Mouse (Mus musculus): ENCODE data around the gene Sfxn5. TPM values are rescaled to one million over a fixed set of nuclear protein-coding genes. Genes with fewer than 3 reads are reported as not detected.

Gene Sfxn5
- polyA plus RNA-seq, 1 experiment: 17.5 TPM

DNA sequence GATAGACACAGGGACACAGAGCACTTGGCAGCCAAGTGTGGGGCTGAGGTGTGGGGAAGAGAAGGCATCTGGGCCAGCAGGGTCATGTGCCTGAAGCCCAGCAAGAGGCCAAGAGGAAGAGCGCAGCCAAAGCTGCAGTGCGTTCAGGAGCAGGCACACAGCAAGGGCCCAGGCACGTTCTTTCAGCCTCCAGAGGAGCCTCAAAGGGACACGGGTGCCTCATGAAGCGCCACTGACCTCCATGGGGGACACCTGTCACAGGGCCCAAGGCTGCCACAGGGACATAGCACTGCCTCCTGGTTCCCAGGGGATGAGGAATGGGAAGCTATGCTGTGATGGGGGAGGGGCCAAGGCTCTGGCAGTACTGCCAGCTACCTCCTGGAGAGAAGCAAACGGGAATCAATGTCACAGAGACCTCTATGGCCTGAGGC is 82.4 kb downstream of the Sfxn5 start:
- no peak for TF ChIP-seq CTCF (IDR thresholded peaks at IDR 0.05; ENCODE audit: borderline replicate concordance, extremely low read depth, insufficient read depth, insufficient read length)
- no peak for TF ChIP-seq POLR2A (IDR thresholded peaks at IDR 0.05; ENCODE audit: borderline replicate concordance, extremely low read depth, insufficient read depth, insufficient read length, poor library complexity, severe bottlenecking)
- DNase-seq (ENCODE audit: low read depth): no peak

DNA sequence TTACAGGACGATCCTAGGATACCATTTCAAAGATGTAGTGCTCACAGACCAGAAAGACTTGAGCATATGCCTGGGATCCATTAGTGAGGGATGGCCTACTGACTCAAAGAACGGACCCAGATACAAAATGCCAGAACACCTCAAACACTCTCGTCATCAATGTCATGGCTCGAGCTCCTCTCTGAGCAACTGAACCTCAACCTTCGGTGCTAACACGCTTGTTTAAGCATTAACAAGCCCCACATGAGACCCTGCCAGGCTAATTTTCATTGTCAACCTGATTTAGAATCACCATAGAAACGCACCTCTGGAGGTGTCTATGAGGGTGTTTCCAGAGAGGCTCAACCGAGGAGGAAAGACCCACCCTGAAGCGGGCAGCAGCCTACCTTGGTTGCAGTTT is 83.4 kb downstream of the Sfxn5 start:
- no peak for DNase-seq (ENCODE audit: low read depth)
- TF ChIP-seq CTCF (IDR thresholded peaks at IDR 0.05; ENCODE audit: borderline replicate concordance, extremely low read depth, insufficient read depth, insufficient read length) (no peak), POLR2A (IDR thresholded peaks at IDR 0.05; ENCODE audit: borderline replicate concordance, extremely low read depth, insufficient read depth, insufficient read length, poor library complexity, severe bottlenecking) (no peak)

DNA sequence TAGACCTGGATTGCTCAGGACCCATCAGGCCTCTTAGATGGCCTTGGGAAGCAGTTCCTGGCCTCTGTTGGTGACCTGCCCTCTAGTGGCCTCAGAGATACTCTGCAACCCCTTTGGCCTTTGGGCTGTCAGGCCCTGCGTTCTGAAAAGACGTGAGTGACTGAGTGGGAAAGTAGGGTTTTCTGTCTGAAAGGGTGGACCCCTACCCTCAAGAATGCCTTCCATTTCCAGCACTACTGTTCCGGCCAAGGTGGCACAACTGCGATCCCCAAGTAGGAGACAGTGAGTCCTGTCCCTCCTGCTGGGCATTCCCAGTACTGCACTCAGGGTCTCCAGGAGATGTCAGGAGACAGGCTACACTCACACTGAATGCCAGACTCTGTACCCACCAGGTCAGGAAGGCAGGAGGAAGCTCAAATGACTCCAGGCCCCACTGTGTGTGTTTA is 94.2 kb downstream of the Sfxn5 start:
- DNase-seq (ENCODE audit: low read depth): peak; percentile 70
- TF ChIP-seq CTCF (IDR thresholded peaks at IDR 0.05; ENCODE audit: borderline replicate concordance, extremely low read depth, insufficient read depth, insufficient read length): peak; percentile 64
- TF ChIP-seq POLR2A (IDR thresholded peaks at IDR 0.05; ENCODE audit: borderline replicate concordance, extremely low read depth, insufficient read depth, insufficient read length, poor library complexity, severe bottlenecking): no peak

DNA sequence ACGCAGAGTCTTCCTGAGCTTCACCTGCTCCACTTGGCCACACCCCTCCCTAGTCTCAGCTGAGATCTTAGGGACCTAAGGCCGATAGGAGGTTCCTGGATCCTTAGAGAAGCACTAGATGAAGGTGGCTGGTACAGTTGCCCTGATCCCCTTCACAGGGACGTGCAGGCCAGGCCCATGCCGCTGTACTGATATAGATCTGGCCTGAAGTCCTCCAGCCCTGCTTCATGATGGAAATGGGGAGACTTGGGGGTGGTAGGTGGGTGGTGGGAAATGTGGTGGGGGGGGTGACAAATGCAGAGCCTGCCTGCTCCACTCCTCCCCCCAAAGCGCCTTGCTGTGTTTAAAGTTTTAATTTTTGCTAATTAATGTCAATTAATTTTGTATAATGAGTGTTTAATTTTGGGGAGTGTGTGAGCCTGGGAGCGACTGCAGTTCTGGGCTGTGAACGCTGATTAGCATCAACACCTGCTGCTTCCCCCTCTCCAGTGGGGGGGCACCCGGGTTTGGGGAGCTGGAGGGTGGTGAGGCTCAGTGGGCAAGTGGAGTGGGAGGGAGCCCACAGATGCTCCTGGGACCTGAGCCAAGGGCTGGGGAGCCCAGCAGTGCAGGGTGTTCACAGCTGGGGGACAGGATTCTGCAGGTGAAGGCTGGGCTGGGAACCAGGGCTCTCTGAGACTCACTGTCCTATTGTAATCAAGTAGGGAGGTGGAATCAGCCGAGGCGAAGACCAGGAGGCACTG is 95.5 kb downstream of the Sfxn5 start:
- peak; percentile 93 for DNase-seq (ENCODE audit: low read depth)
- no peak for TF ChIP-seq POLR2A (IDR thresholded peaks at IDR 0.05; ENCODE audit: borderline replicate concordance, extremely low read depth, insufficient read depth, insufficient read length, poor library complexity, severe bottlenecking)
- no peak for TF ChIP-seq CTCF (IDR thresholded peaks at IDR 0.05; ENCODE audit: borderline replicate concordance, extremely low read depth, insufficient read depth, insufficient read length)

DNA sequence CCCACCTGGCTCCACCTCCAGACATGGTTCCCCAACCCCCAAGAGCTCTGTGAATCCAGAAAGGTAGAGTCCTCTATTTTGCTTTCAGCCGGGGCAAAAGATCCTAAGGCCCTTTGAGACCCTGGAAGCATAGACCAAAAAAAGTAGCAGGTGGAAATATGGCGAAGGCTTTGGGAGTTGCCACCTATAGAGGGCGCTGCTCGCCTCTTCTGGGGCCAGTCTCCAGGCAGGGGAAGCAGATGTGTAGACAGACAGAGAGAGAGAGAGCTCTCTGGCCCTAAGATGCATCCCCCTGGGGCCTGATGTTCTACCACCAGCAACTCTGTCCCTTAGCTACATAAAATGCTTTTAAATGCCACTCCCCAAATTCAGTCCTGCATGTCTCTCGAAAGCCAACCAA is 96.2 kb downstream of the Sfxn5 start:
- no peak for TF ChIP-seq POLR2A (IDR thresholded peaks at IDR 0.05; ENCODE audit: borderline replicate concordance, extremely low read depth, insufficient read depth, insufficient read length, poor library complexity, severe bottlenecking)
- peak; percentile 59; the same call in 1 of the 2 replicates for TF ChIP-seq CTCF (IDR thresholded peaks at IDR 0.05; ENCODE audit: borderline replicate concordance, extremely low read depth, insufficient read depth, insufficient read length)
- DNase-seq (ENCODE audit: low read depth): no peak

DNA sequence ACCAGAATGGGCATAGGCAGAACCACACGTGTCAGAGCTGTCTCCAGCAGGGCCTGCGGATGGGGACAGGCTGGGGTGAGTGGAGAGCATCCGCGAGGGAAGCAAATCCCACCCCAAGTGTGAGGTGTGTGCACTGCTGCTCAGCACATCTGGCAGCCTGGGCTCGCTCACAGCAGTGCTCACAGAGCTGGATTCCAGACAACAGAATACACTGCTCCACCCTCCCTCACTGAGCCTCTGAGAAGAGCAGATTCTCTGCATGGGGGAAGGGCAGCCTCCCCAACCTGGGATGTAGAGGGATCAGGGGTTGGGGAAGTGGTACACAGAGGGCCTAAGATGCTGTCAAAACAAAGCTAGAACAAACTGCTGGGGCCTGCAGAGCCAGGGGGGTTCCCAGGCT is 98.4 kb downstream of the Sfxn5 start:
- TF ChIP-seq POLR2A (IDR thresholded peaks at IDR 0.05; ENCODE audit: borderline replicate concordance, extremely low read depth, insufficient read depth, insufficient read length, poor library complexity, severe bottlenecking) (no peak), CTCF (IDR thresholded peaks at IDR 0.05; ENCODE audit: borderline replicate concordance, extremely low read depth, insufficient read depth, insufficient read length) (no peak)
- DNase-seq (ENCODE audit: low read depth): no peak

DNA sequence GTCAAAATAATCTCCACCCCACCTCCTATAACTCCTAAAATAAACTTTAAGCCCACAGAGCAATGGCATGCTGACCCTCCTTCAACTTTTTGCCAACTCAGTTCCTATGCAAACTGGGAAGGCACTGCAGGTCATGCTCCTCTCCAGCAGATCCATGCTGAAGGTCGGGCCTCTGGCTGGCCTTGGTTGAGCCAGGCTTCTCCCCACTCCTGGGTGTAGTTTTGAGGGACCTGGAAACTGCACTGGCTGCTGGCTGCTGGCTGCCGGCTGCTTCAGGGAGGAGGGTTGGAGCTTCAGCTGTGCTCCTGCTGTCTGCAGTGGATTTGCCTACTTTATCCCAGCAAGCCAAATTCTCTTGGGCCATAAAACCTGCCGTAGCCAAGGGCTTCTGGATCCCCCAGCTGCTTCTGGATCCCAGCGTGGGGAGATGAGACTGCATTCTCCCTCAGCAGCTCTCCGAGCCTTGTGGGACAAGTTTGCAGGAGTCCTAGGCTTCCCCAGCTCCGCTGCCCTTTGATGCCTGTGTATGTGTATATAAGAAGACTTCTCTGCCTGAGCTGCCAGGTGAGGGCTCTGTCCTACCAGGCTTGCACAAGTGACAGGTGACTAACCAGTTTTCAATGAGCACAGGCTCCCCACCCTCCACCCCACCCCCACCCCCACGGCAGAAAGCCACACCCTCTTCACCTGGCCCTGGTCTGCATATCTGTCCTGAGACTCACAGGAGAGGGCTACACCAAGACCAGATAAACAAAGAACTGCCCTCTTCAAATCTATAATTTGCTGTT is 100.2 kb downstream of the Sfxn5 start:
- no peak for DNase-seq (ENCODE audit: low read depth)
- no peak for TF ChIP-seq CTCF (IDR thresholded peaks at IDR 0.05; ENCODE audit: borderline replicate concordance, extremely low read depth, insufficient read depth, insufficient read length)

DNA sequence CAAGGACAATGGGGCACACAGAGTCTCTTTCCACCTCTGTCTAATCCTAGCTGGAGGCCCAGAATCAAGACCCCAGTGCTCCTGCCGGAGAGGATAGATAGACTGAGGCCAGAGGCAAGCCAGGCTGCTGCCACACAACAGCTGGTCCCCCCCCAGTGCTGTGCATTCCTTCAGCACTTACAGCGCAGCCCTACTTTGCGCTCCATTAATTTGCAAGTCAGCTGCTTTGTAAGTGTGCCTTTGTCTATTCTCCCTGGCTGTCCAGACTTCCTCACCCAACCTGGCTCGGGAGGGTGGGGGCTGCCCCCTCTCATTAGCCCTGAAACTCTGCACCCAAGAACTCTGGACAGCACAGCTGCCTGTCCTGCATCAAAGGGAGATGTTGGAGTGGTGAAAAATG is 101.2 kb downstream of the Sfxn5 start:
- TF ChIP-seq CTCF (IDR thresholded peaks at IDR 0.05; ENCODE audit: borderline replicate concordance, extremely low read depth, insufficient read depth, insufficient read length): no peak
- DNase-seq (ENCODE audit: low read depth): peak; percentile 57

DNA sequence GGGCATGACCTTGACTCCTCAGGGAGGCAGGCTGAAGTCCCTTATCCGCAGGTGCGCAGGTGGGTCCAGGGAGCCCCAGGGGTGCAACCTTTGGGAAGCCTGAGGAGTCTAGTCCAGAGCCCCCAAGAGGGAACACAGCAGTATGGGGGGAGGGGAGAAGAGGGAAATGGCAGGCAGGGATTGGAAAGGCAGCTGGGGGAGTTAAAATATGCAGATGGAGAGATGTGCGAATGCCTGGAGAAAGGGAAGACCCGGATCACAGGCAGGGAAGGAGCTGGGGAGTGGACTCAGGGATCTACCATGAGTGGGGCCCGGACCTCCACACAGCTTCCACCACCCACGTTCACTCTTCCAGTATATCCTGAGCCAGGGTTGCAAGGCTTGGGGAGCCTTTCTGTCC is 101.8 kb downstream of the Sfxn5 start:
- peak; percentile 86 for DNase-seq (ENCODE audit: low read depth)
- TF ChIP-seq POLR2A (IDR thresholded peaks at IDR 0.05; ENCODE audit: borderline replicate concordance, extremely low read depth, insufficient read depth, insufficient read length, poor library complexity, severe bottlenecking) (no peak), CTCF (IDR thresholded peaks at IDR 0.05; ENCODE audit: borderline replicate concordance, extremely low read depth, insufficient read depth, insufficient read length) (no peak)

DNA sequence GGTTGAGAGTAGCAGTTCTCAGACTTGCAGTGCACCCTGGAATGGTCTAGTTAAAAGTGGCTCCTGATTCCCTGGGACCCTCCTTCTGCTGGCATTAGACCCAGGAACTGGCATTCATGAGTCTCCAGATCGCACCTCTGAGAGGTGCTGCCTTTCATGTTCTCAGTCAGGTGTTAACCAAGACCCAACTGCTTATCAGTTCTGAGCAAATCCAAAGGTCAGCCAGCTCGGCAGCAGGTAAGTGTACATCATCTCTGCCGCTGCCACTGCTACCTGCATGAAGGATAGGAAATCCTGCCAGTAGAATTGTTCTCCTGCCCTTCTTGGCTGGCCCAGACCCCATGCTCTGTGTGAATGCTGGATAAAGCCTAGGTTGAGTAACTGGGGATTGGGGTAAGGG is 102.5 kb downstream of the Sfxn5 start:
- DNase-seq (ENCODE audit: low read depth): no peak
- TF ChIP-seq POLR2A (IDR thresholded peaks at IDR 0.05; ENCODE audit: borderline replicate concordance, extremely low read depth, insufficient read depth, insufficient read length, poor library complexity, severe bottlenecking): no peak
- TF ChIP-seq CTCF (IDR thresholded peaks at IDR 0.05; ENCODE audit: borderline replicate concordance, extremely low read depth, insufficient read depth, insufficient read length): no peak

DNA sequence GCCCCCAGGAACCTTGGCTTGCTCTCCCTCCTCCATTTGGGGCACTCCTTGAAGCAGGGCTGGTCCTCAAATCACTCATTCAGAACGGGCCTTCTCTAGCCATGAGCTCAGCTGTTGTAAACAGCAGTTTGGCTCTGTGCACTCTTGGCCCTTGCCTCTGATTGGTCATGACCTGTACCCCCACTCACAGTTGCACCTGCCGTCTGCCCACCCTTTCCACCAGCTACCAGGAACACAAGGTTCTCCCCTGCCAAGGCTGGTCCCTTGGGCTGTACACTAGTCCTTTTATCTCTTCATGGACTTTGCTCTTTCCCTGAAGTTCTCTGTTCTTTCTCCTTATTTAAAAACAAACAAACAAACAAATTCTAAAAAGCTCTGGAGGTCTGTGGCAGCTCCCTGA is 105.7 kb downstream of the Sfxn5 start:
- TF ChIP-seq CTCF (IDR thresholded peaks at IDR 0.05; ENCODE audit: borderline replicate concordance, extremely low read depth, insufficient read depth, insufficient read length) (no peak), POLR2A (IDR thresholded peaks at IDR 0.05; ENCODE audit: borderline replicate concordance, extremely low read depth, insufficient read depth, insufficient read length, poor library complexity, severe bottlenecking) (no peak)
- no peak for DNase-seq (ENCODE audit: low read depth)

DNA sequence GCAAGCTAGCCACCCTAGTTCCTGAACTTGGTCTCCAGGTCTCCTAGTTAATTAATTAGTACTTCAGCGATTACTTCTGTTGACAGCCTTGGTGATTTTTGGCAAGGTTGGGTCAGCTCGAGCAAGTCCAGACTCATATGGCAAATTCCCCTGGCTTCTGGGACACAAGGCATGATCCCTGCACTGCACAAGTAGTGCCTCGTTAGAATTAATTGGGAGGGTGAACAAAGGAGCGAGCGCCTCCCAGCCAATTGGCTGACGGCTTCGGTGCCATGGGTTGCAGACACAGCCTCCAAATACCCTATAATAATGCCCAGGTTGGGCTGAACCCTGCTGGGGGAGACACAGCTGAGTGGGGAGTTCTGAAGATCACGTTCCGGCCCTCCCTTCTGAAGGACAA is 106.7 kb downstream of the Sfxn5 start:
- DNase-seq (ENCODE audit: low read depth): peak; percentile 86
- TF ChIP-seq POLR2A (IDR thresholded peaks at IDR 0.05; ENCODE audit: borderline replicate concordance, extremely low read depth, insufficient read depth, insufficient read length, poor library complexity, severe bottlenecking) (no peak), CTCF (IDR thresholded peaks at IDR 0.05; ENCODE audit: borderline replicate concordance, extremely low read depth, insufficient read depth, insufficient read length) (no peak)
